Mouse (Mus musculus): ENCODE measurements around the gene Atg2b.
A peak's percentile ranks its signal among the peaks of the same experiment; 100 is the strongest.

GRCm38 (mm10) chr12:105685001-105685691, at the start of gene Atg2b:
- peak; percentile 71 for TF ChIP-seq POLR2A (IDR thresholded peaks at IDR 0.05; ENCODE audit: extremely low read depth, insufficient read depth, low read length)
- TF ChIP-seq CTCF (IDR thresholded peaks at IDR 0.05; ENCODE audit: extremely low read depth, insufficient read depth, low read length) = no peak

Data from cortical plate, adult 2 months (tissue).